Mouse (Mus musculus) T-cell, adult 2 months (primary cell): ENCODE measurements around the gene Coq10a.
"Not testable (repeated sequence)": the region's sequence is repeated elsewhere in the genome, so short reads cannot be mapped to it uniquely, and the experiment has no call there.

Source experiments
- DNase-seq: peaks from one replicate; pipeline ENCODE4 v3.0.0; 2022; ENCODE audit warnings: low spot score

Coq10a gene

GRCm38 (mm10) chr10:128344568-128345275 is 24.1 kb downstream of the Coq10a start:
- DNase-seq, result peak; percentile 81

GRCm38 (mm10) chr10:128343436-128343835 is 25.4 kb downstream of the Coq10a start:
- no peak for DNase-seq

DNA sequence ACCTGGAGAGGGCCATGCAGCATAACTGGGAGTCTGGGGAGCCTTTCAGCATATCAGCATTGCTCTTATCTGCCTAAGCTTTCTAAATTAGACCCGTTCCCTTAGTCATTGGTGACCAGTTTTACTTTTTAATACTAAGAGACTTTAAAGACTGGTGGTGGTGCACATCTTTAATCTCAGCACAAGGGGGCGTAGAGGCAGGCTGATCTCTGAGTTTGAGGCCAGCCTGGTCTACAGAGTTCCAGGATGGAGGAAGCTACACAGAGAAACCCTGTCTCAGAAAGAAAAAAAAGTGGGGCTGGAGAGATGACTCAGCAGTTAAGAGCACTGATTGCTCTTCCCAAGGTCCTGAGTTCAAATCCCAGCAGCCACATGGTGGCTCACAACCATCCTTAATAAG is 28.5 kb downstream of the Coq10a start:
- peak; percentile 9 for DNase-seq

- DNase-seq, result no peak
Observed at GRCm38 (mm10) chr10:128338948-128339347, 29.8 kb downstream of the Coq10a start.

- DNase-seq, result no peak
Observed at GRCm38 (mm10) chr10:128338415-128338814, 30.4 kb downstream of the Coq10a start.

DNA sequence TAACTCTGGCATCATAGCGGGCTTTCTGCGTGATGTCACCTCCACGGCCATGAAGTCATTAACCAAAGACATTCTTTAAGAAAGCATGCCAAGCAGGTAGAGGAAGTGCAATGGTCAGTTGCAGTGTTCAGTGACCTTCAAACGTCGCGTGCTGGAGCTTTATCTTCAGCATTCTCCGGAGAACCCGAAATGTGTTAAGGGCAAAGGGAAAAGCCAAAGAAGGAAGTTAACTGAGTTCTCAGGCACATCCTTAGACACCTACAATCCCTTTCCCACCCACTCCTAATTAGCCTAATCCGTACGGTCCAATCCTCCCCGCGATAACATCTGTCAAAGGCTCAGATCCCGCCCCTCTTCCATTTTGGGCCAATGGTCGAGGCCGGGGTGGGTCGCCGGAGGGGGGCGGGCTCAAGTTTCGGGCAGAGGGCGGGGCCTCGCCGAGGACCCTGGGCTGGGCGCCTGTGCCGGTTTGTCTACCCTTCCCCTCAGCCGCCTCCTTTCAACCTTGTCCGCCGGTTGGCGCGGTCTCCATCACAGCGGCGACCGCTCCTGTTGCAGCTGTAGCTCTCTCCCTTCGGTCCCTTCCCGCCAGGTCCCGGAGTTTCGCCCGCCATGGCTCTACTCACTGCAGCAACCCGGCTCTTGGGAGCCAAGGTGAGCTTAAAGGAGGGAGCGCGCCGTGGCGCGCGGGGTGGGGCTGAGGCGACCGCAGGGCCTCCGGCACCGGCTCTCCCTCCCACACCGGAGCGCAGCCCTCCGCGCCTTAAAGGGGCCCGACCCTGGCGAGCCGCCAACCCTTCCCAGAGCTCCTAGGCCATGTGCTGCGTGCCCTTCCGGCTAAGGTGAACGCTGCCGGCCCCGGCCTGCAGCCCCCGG is 31.3 kb downstream of the Coq10a start, which contains the start of gene Cs:
Cs (plus strand) TSS at position 429 of the 876 bp plus-strand sequence.
- peak; percentile 96 for DNase-seq

DNA sequence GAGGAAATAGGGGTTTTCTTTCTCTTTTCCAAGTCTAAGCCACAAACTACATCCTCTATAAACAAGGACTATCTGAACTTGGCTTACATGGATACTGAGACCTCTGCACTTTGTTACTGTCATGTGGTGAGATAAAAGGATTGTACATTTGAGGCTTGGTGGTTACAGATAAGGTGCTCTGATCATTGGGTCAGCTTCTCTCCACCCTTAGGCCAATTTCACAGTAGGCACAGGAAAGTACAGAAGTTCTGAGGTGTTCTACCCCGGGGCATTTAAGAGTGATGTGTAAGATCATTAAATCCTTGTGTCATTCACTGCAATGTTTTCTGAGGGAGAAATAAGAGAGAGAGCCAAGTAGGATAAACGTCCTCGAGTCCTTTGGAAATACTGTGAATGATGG is 32.2 kb downstream of the Coq10a start:
- DNase-seq, result no peak

DNA sequence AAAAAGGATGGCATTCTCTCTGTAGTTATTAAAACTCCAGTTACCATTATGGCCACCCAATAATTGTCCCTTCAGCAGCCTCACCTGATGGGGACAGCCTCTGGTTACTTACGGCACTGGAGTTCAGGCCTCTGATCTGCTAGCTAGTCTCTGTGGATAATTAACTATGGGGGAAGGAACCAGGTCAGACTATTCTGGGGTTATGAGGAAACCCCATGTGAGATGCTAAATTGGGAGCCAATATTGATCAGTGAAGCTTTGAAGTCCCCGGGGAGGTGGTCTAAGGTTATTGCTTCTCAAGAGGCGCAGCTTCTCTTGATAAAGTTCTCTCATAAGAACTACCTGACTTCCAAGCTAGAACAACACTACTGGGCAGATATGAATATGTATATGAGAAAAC is 32.6 kb downstream of the Coq10a start:
- no peak for DNase-seq

- peak; percentile 79 for DNase-seq
Observed at GRCm38 (mm10) chr10:128335582-128335981, 33.2 kb downstream of the Coq10a start.

GRCm38 (mm10) chr10:128332358-128333249 is 36.2 kb downstream of the Coq10a start:
- not testable (repeated sequence) for DNase-seq

GRCm38 (mm10) chr10:128327610-128328009 is 41.2 kb downstream of the Coq10a start:
- no peak for DNase-seq

GRCm38 (mm10) chr10:128326825-128327224 is 42.0 kb downstream of the Coq10a start:
- no peak for DNase-seq

- DNase-seq, result no peak
Observed at GRCm38 (mm10) chr10:128323516-128323915, 45.3 kb downstream of the Coq10a start.

- DNase-seq, result peak; percentile 83
Observed at GRCm38 (mm10) chr10:128322141-128323108, 46.4 kb downstream of the Coq10a start, which contains the start of gene Cnpy2. Gene Cnpy2 (plus strand): TSS chr10:128322459.

- DNase-seq, result no peak
Observed at GRCm38 (mm10) chr10:128321641-128322040, 47.2 kb downstream of the Coq10a start.

GRCm38 (mm10) chr10:128315578-128315977 is 53.2 kb downstream of the Coq10a start:
- DNase-seq, result no peak
